Mouse (Mus musculus): ENCODE measurements at regions not wholly inside any gene's neighbourhood (a gene's known extent, or its start where the extent isn't known, plus 50 kb on each side); places are given as distances from the start of the nearest gene placed in this dataset.

DNA sequence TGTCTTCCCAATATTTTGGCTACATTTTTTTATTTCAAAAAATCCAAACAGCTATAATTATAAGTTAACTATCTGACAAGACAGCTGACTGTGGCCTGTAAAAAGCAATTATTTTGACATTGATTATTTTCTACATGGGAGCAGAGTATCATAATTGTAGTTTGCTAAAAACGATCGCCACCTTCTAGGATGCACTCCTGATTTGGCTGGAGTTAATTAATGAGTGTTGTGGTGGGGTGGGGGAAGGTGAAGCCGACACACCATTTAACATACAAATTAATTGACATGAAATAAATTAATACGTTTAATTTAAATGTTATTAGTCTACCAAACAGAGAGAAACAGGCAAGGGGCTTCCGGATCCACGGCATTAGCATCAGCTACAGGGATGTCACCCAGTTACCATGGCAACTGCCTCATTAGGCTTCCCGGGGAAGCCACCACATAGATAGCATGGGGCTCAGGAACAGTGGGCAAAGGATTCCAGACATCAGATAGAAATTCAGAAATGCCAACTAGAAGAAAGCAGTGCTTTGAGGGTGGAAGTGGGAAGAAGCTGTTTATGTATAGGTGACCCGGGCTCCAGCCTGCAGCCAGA is 255.9 kb downstream of the Prdm2 start:
- no peak for DNase-seq (ENCODE audit: low read depth)

- no peak for DNase-seq (ENCODE audit: low read depth)
Measured at GRCm38 (mm10) chr4:142956376-142956775, 256.4 kb downstream of the Prdm2 start.

DNA sequence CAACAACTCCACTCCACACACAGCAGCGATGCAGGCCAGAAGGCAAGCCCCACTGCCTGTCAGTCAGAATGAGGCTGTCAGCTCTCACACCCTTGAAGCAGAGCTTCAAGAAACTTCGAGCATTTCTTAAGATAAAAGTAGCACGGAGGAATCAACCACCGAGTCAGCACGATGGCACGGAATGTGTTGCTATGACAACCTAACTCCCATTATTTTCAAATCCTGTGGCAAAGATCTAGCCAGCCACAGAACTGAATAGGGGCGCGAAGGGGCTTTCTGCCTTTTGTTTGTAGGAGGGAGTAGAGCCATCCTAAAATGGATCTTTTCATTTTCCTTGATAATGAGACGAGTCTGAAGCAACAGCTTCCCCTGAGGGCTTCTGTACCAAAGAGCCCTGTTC is 259.1 kb downstream of the Prdm2 start:
- no peak for DNase-seq (ENCODE audit: low read depth)

DNA sequence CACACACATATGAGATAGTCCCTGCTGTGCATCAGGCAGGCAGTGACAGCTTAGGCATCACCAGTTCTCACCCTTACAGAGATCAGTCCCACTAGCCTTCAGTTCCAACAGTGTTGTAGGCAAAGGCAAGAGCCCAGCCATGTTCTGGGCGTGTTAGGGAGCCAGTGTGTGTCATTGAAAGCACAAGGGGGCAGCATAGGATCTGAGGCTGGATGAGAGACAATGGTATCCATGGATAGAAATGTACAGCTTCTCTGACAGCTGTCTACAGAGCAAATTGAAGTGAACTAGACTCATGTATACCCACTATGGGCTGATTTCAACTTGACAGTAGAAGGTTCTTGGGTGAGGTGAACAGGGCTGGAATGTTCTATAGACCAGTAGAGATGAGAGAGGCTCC is 259.9 kb downstream of the Prdm2 start:
- DNase-seq (ENCODE audit: low read depth): no peak

GRCm38 (mm10) chr4:142947673-142948072 is 265.1 kb downstream of the Prdm2 start:
- DNase-seq (ENCODE audit: low read depth): no peak

- DNase-seq (ENCODE audit: low read depth): no peak
Measured at GRCm38 (mm10) chr4:142933627-142934026, 279.2 kb downstream of the Prdm2 start.

- DNase-seq (ENCODE audit: low read depth): no peak
Measured at GRCm38 (mm10) chr4:142929245-142929644, 283.6 kb downstream of the Prdm2 start.

DNA sequence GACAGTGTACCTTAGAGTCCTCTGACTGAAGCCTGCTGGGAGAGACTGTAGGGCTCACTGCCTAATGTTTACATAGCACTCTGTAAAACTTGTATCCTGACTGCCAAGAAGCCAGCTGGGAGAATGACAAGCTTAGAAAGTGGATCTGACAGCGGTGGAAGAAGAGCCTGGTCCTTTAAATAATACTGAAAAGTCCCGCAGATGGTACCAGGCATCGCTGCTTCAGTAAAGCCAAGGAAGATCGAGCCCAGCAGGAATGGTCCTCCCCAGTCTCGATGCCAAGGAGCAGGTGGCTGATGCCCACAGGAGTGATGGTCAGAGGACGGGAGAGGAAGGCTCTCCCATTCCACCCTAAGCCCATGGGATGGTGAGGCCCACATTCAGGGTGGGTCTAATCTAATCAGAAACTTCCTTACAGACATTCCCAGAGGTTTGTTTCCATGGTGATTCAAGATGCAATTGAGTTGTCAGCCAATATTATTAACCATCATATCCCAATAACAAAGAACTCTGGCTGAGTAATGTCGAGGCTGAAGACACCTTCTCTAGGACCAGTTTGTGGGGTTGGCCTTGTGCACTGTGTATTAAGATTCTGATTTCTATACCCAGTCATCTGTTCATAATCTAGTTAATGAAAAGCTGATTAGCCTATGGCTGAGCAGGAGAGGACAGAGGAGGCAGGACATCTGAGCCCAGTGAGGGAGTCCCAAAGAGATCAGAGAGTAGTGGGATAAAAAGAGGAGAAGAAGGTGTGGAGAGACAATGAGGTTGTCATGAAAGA is 285.3 kb downstream of the Prdm2 start:
- DNase-seq (ENCODE audit: low read depth): no peak

DNA sequence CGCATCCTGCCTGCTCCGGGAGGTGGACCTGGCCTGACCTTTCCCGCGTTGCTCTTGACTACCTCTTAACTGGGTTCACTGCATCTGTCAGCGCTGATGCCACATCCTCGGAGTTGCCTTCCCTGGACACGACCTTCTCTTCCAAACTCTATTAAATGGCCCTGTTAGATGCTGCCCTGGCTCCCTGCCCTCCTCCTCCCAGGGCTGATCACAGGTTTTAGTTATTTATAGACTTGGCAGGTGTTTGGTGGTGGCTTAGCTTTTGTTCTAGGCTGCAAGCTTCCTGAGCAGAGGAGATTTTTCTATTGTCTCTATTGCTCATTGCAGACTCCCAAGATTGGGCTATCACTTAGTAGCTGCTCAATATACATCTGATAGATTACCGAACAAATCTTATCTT is 287.7 kb downstream of the Prdm2 start:
- DNase-seq (ENCODE audit: low read depth): no peak

DNA sequence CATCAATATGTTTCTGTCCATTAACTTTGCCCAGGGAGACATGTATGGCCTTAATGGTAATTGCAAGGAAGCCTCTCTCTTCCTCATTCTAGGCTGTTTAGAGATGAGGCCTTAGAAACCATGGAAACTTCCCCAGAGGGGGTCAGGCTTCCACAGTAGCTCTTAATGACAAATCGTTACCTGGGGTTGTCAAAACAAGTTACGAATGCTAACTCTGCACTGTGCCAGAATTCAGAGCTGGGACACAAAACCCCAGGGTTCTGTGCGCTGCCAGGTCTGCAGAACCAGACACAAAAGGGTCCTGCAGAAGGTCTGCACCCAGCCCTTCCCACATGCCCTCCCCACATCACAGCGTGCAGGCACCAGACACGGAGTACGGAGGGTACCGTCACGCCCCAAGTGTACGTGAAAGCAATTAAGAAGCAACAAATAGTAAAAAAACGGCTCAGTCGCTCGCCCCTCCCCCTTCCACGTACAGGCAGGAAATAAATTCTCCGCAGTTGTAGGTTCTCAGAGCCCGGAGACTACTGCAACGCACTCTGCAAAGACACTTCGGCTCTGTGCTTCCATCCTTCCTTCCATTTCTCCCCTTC is 303.3 kb downstream of the Prdm2 start:
- DNase-seq (ENCODE audit: low read depth): no peak

- DNase-seq (ENCODE audit: low read depth): no peak
Measured at GRCm38 (mm10) chr4:142908782-142909181, 304.0 kb downstream of the Prdm2 start.

DNA sequence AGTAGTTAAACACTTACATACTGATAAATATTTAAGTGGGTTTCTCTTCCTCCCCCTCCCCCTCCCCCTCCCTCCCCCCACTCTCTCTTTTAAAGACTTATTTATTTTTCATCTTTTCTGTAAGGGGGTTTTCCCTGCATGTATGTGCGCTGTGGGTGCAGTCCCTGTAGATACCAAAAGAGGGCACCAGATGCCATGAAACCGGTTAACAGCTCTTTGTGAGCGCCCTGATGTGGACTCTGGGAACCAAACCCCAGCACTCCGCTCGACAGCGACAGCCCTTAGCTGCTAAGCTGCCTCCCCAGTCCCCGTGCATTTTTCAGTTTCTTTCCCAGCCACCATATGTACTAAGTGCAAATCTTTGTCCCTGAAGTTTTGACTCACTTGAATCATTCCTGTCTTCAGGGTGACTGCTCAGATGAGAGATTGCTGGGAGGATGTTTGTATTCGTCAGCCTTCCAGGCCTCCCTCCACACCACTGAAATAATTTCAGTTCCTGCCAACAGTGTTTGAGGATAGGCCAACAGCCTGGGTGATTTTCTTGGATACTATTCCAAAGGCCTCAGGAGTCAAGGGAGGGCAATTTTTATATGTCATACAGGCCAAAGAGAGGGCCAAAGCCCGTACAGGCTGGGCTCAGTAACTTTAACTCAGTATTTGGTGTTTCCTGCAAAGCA is 309.3 kb downstream of the Prdm2 start:
- no peak for DNase-seq (ENCODE audit: low read depth)

DNA sequence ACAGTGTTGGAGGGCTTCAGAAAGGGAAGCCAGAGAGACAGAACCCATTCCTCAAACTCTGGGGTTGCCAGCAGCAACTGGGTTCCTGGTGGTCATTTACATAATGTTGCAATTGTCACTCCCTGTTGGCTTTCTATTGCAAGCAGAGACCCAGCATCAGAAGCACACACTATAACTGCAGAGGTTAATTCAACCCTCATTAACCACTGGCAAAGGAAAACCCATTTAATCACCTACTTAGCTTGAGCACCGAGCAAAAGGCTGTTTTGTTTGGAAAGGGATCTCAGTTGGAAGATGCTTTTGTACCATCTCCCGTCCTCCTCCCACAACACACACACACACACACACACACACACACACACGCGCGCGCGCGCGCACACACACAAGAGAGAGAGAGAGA is 312.0 kb downstream of the Prdm2 start:
- DNase-seq (ENCODE audit: low read depth): no peak

- no peak for DNase-seq (ENCODE audit: low read depth)
Measured at GRCm38 (mm10) chr4:142898994-142899393, 313.8 kb downstream of the Prdm2 start.

DNA sequence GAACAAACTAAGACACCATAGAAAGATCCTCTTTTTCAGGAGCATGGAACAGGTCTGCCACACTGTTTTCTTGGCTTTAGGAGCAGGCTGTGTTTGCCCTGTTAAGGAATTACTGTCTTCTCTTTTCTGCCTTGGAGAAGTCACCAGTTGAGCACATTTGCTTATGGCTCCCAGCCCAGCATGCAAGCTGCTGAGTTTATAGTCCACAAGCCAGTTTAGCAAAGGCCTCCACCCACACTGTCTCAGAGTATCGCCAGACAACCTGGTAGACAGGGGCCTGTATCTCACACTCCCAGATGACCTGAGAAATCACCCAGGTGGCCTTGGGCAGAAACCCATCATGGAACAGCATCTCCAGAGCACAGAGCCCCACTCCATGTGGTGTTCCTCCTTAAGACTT is 322.1 kb downstream of the Prdm2 start:
- DNase-seq (ENCODE audit: low read depth): no peak

DNA sequence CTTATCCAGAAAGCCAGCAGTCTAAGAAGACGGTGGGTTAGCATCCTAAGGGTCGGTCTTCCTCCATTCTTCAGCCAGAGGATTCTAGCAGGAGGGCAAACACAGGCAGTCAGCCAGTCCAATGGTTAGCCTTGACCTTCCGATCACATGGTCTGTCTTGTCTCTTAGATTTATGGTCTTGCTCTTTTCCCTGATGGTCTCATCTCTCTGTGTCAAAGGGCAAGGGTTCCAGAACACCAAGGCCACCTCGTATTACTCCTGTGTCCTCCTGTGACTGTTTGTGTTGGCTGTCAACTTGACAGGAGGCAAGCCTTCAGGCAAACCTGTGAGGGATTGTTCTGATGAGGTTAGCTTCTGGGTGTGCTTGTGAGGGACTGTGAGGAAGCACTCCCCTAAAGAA is 323.9 kb downstream of the Prdm2 start:
- no peak for DNase-seq (ENCODE audit: low read depth)

DNA sequence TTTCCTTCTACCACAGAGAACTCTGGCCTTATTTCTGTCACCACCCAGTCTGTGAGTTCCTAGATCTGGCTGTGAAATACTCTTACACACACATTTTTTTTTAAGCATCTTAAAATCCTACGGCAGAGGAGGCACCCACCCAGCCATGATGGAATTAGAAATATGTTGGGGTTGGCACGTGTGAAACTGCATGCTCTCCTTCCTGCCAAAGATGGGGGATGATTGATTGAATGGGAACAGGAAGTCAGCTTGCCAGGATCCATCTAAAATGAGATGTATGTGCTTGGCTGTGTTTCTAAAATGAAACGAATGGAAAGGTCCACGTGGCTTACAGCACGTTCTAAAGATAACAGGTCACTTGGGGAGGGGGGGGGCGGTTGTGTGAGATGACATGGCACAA is 324.9 kb downstream of the Prdm2 start:
- DNase-seq (ENCODE audit: low read depth): no peak

- DNase-seq (ENCODE audit: low read depth): no peak
Measured at GRCm38 (mm10) chr4:142880323-142880759, 332.5 kb downstream of the Prdm2 start.

- no peak for DNase-seq (ENCODE audit: low read depth)
Measured at GRCm38 (mm10) chr4:142876151-142876550, 336.6 kb downstream of the Prdm2 start.

- no peak for DNase-seq (ENCODE audit: low read depth)
Measured at GRCm38 (mm10) chr4:142875105-142875504, 337.7 kb downstream of the Prdm2 start.

GRCm38 (mm10) chr4:142866341-142866740 is 346.5 kb downstream of the Prdm2 start:
- DNase-seq (ENCODE audit: low read depth): no peak

GRCm38 (mm10) chr4:142865593-142865992 is 347.2 kb downstream of the Prdm2 start:
- no peak for DNase-seq (ENCODE audit: low read depth)

GRCm38 (mm10) chr4:142863939-142864338 is 348.9 kb downstream of the Prdm2 start:
- DNase-seq (ENCODE audit: low read depth): no peak
